Mouse (Mus musculus) ES-CJ7 (cell line): ENCODE measurements around the gene Plxnb2.

ENCODE experiments used
- DNase-seq: peaks from one replicate; pipeline ENCODE4 v3.0.0; 2011; ENCODE audit warnings: low read depth, low spot score

Gene Plxnb2

GRCm38 (mm10) chr15:89180571-89181229 is at the start of gene Plxnb2:
TSS of gene Plxnb2 (minus strand) at chr15:89180788.
- peak; percentile 82 for DNase-seq

DNA sequence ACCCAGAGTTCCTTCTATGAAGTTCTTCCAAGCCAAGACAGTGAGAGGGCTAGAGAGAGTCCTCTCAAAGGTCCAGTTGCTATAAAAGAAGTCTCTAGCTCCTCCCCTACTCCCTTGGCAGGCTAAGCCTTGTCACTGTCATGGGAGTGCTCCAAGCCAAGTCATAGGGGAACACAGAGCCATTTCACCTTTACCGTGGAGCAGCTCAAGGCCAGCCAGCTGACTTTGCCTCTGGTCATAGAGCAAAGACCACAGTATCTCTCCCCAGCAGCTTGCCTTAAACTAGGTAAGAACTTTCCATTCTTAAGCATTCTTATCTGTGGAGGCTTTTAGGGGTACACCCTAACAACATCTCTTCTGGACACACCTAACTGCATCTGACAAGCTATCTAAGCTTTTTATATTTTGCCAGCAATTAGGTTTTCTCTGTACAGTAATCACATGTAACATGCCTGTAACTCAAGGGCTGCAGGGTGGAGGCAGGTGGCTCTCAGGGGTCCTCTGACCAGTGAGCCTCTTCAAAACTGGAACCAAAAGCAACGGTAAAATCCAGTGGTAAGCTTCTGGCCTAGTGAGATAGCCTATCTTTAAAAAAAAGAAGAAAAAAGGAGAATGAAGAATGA is 35.1 kb upstream of the Plxnb2 start:
- DNase-seq = no peak

DNA sequence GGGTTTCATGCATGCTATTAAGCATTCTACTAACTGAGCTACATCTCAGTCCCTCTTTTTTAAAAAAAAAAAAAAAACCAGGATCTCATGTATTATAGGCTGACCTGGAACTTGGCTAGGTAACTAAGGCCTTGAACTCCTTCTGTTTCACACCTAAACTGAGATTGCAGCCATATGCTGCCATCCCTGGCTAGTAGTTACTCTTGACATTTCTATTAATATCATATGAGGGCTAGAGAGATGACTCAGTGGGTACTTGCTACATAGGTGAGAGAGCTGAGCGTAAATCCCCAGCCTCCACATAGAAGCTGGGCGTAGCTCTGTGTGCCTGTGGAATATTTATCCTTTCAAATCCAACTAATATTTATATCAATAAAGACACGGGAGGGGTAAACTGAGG is 34.4 kb upstream of the Plxnb2 start:
- no peak for DNase-seq

GRCm38 (mm10) chr15:89213517-89213916 is 32.9 kb upstream of the Plxnb2 start:
- no peak for DNase-seq

GRCm38 (mm10) chr15:89212495-89212894 is 31.9 kb upstream of the Plxnb2 start:
- no peak for DNase-seq

- DNase-seq = no peak
These were observed 31.3 kb upstream of the Plxnb2 start for GRCm38 (mm10) chr15:89211716-89212461.

DNA sequence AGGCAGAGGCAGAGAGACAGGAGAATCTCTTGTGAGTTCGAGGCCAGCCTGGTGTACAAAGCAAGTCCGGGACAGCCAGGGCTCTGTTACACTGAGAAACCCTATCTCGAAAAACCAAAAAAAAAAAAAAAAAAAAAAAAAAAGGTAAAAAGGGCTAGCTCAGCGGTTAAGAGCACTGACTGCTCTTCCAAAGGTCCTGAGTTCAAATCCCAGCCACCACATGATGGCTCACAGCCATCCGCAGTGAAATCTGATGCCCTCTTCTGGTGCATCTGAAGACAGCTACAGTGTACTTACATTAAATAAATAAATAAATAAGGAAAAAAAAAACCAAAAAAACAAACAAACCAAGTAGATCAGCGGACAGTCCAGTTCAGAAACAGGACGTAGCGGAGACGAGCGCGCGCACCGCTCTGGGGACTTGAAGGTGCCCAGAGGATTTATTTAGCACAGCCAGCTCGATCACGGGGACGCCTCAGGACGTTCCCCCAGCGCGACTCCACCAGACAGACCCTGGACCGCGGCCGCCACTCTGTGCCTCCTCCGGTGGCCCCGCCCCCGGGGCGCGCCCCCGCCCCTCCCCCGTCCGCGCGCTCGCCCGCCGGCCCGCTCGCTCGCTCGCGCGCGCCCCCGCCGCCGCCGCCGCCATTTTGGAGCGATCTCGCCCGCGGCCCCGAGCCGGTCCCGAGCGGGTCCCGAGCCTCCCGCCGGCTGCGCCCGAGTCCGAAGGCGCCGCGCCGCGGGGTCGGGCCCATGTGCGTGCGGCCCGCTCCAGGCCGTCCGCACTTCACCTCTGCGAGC is 30.5 kb upstream of the Plxnb2 start, which contains the start of gene Ppp6r2:
TSS of gene Ppp6r2 (plus strand) at position 639 of the 801 bp plus-strand sequence.
- peak; percentile 73 for DNase-seq

- peak; percentile 77 for DNase-seq
These were observed 29.5 kb upstream of the Plxnb2 start for GRCm38 (mm10) chr15:89209886-89210761.

DNA sequence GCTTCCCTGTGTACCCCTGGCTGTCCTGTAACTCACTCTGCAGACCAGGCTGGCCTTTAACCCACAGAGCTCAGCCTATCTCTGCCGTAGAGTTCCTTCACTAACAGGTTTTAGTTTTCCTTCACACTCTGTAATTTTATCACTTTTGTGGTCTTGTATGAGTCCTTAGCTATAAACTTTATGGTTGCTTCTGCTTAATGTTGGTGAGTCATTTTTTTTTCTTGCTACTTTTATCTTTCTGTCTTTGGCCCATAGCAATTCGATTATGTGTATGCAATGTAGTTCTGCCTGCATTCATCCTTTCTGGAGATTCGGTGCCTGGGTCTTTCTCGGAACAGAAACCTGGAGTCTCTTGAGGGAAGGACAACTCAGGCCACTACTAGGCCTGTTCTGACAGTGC is 26.9 kb upstream of the Plxnb2 start:
- no peak for DNase-seq

GRCm38 (mm10) chr15:89197056-89197455 is 16.5 kb upstream of the Plxnb2 start:
- no peak for DNase-seq

DNA sequence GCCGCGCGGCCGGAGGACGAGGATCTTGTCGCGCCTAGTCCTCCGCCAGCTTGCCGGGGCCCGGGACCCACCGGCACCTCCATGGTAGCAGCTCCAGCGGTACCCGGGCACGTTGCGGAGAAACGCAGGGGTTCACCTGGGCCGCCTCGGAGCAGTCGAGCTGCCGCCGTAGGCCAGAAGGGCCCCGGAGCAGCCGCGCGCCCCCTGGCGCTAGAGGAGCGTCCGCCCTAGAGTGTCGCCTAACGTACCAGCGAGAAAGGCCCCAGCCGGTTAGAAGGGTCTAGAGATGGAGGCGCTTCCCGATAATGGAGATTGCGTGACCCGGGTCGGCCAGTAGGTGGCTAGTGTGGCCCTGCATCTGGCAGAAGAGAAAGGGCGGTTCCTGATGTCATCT is 15.7 kb upstream of the Plxnb2 start, which contains the start of gene Dennd6b:
TSS of gene Dennd6b (minus strand) at position 184 of the 394 bp plus-strand sequence.
- DNase-seq = peak; percentile 97

- DNase-seq = peak; percentile 87
These were observed 15.2 kb upstream of the Plxnb2 start for GRCm38 (mm10) chr15:89195690-89196312.

DNA sequence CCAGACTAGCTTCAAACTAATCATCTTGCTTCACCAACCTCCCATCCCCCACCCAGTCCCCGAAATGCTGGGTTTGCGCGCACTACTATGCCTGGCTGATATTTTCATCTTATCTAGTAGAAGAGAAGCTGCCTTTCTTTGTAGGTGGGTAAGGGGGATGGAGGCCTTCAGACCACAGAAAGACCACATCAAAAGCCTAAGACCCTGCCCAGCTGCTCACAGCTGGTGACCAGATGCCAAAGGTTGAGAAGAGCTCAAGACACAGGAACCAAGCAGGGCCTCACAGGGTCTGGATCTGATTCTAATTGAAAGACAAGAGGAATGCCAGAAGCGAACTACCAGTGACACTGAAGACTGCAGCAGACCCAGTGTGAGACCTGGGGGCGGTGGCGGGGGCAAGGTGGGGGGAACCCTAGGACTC is 14.7 kb upstream of the Plxnb2 start:
- no peak for DNase-seq

DNA sequence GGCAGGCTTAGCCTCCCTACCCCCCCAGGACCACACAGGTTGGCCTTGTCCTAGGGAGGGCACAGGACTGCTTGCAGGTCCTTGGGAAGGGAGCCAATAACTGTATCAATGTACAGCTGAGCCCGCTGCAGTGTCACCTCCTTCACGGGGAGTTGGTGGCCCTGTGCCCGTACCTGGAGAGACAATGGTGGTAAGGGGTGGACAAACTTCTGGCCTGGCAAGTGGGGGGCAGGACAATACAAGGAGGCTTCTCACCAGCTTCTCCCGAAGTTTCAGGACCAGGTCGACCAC is 4.3 kb upstream of the Plxnb2 start:
- DNase-seq = no peak

GRCm38 (mm10) chr15:89184141-89184936 is 3.8 kb upstream of the Plxnb2 start:
- no peak for DNase-seq

DNA sequence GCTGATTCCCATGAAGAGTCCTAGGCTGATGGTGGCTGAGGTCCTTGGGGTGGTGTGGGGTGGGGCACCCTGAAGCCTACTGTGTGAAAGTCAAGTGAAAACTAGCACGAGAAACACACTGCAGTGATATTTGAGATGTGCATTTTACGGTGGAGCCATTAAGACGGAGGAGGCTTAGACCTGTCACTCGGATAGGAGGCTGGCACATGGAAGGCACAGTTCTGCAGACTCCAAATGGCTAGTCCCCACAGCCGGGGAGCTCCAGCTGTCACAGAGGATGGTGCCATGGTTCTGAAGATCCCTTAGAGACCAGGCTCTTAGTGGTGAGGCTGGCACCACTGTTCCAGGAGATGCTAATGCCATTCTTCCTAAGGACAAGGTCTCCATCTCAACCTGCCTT is 2.3 kb upstream of the Plxnb2 start:
- DNase-seq = no peak

DNA sequence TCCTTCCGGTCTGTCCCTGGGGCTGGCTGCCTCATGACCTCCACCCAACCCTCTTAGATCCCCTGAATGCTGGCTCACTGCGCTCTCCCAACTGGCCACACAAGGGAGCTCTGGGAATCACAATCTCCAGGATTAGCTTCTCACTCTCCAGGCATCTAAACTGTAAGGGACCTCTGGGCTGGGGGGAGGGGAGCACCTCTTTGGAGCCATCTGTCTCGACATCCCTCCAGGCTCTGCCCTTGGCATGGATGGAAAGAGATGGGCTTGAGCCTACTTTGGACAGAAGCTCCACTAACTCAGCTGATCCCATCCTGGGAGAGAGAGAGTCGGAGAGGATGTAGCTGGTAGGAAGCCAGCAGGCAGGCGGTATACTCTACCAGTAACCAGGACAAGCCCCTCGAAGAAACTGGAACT is 1.7 kb upstream of the Plxnb2 start:
- peak; percentile 80 for DNase-seq

- DNase-seq = no peak
These were observed 1.1 kb upstream of the Plxnb2 start for GRCm38 (mm10) chr15:89181561-89182270.

- no peak for DNase-seq
These were observed 477 bp downstream of the Plxnb2 start for GRCm38 (mm10) chr15:89180081-89180541.
